Mouse (Mus musculus) kidney, adult 11 months (tissue): Measurements from ENCODE around the gene Tcl1b2.
"Not testable (repeated sequence)": the region's sequence is repeated elsewhere in the genome, so short reads cannot be mapped to it uniquely, and the experiment has no call there.

Source experiments
- DNase-seq: peaks from one replicate; pipeline ENCODE4 v3.0.0; 2022

Tcl1b2 gene

GRCm38 (mm10) chr12:105174318-105174717 lies 28.5 kb downstream of the Tcl1b2 start:
- peak; percentile 22 for DNase-seq

GRCm38 (mm10) chr12:105176044-105176443 lies 30.2 kb downstream of the Tcl1b2 start, which contains the start of gene Tcl1b5:
Gene Tcl1b5, plus strand, starts transcription at chr12:105176344.
- not testable (repeated sequence) for DNase-seq

DNA sequence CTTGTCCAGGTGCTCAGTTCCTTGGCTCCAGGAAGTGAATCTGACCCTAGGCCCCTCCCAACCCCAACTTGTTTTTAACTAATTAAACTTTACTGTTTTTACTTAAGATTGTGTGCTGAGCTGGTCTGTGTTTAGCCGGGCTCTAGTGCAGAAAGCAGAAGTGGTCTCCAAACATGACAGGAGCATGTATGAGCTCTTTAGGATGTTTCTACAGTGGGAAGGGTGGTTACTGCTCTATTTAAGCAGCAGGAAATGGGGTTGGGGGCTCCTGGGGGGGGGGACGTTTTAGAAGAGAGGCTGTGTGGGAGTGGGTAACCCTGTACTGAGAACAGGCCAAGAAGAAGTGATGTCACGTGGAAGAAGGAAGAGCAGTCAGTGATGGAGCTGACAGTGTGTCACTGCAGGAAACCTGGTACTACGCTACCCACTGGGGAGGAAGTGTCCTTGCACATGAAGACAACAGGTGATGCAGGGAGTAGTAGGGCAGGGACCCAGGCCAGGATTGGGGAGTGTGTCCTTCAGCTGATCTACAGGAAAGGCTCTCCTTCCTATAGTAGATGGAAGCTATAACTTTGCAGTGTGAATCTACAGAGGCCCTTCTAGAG lies 35.3 kb downstream of the Tcl1b2 start:
- DNase-seq, result not testable (repeated sequence)

GRCm38 (mm10) chr12:105188980-105189379 lies 43.2 kb downstream of the Tcl1b2 start:
- not testable (repeated sequence) for DNase-seq

DNA sequence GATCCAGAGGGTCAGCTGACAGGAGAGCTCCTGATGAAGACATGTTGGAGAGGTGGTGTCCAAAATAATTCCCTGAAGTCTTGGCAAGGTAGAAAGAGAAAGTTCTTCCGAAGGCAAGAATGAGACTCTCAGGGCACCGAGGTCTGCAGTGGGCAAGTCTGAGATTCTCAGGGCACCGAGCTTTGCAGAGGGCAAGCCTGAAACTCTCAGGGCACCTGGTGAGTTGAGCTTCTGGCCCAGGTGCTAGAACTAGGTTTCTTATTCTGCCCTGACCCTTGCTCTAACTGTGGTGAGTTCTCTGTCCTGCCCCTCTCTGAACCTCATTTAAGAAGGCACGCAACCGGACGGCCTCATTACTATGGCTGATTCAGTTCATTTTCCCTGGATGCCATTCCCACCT lies 44.9 kb downstream of the Tcl1b2 start, which contains the start of gene Tcl1b3:
Gene Tcl1b3, plus strand, starts transcription at position 301 of the 400 bp plus-strand sequence.
- not testable (repeated sequence) for DNase-seq

- not testable (repeated sequence) for DNase-seq
Observed at GRCm38 (mm10) chr12:105199684-105200497, 54.1 kb downstream of the Tcl1b2 start.

GRCm38 (mm10) chr12:105201657-105202056 lies 55.8 kb downstream of the Tcl1b2 start, which contains the start of gene Tcl1b4:
Gene Tcl1b4, plus strand, starts transcription at chr12:105201957.
- DNase-seq, result not testable (repeated sequence)
